Mouse (Mus musculus): ENCODE measurements around the gene Hs2st1.

DNA sequence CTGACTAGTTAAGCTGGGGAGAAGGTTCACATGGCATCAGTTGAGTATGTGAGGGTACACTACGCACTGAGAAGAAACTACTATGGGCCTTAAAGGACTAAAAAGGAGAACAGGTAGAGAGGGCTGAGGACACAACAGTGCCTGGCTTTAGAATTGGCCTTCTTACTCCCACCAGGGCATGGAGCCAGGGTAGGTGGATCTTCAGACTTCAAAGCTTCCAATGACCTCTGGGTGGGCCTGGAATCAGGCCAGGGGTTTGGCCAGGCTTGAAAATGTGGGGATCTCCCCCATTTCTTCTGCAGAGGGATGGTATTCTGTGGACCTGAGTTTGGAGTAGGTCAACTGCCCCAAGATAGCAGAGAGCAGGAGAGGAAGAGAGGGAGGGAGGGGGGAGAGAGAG lies 161.0 kb downstream of the Hs2st1 start:
- no peak for TF ChIP-seq NELFE (IDR thresholded peaks at IDR 0.05; ENCODE audit: low read depth, low read length)
- no peak for TF ChIP-seq MAX (IDR thresholded peaks at IDR 0.05; ENCODE audit: low read length)
- TF ChIP-seq UBTF (IDR thresholded peaks at IDR 0.05; ENCODE audit: borderline replicate concordance, insufficient read depth, low read depth, low read length) = no peak
- no peak for TF ChIP-seq EP300 (IDR thresholded peaks at IDR 0.05; ENCODE audit: low read depth in 1 of 2, low read length in 2 of 2)
- no peak for TF ChIP-seq POLR2A (IDR thresholded peaks at IDR 0.05; ENCODE audit: control insufficient read depth in 1 of 2, insufficient read depth in 1 of 2, low read depth in 1 of 2, low read length in 2 of 2, poor library complexity in 1 of 2)
- TF ChIP-seq TCF12 (IDR thresholded peaks at IDR 0.05; ENCODE audit: low read depth, low read length) = no peak
- no peak for TF ChIP-seq NRF1 (IDR thresholded peaks at IDR 0.05; ENCODE audit: insufficient read depth, low read depth, low read length, poor library complexity, severe bottlenecking)
- no peak for TF ChIP-seq E2F4 (IDR thresholded peaks at IDR 0.05; ENCODE audit: borderline replicate concordance, low read depth, low read length)
- no peak for TF ChIP-seq MYC (IDR thresholded peaks at IDR 0.05; ENCODE audit: low read depth, low read length)
- no peak for TF ChIP-seq MYB (IDR thresholded peaks at IDR 0.05; ENCODE audit: low read depth, low read length)

Data from MEL (cell line).